Mouse (Mus musculus) splenic B cell, adult 2 months (primary cell): ENCODE results near the gene Zfp362.

Experiments
- DNase-seq: peaks from one replicate; pipeline ENCODE4 v3.0.0-alpha.2; 2011; ENCODE audit warnings: low read depth, low spot score
- H3K27me3 ChIP-seq: 2 replicates; pipeline ENCODE4 v1.6.1; 2012; ENCODE audit warnings: mild to moderate bottlenecking, low read length, moderate library complexity, mixed read lengths; ENCODE audit not compliant: control insufficient read depth, poor library complexity, insufficient read depth, severe bottlenecking
- H3K36me3 ChIP-seq: 2 replicates; pipeline ENCODE4 v1.6.1; 2012; ENCODE audit warnings: mild to moderate bottlenecking, low read length, moderate library complexity, mixed read lengths; ENCODE audit not compliant: control insufficient read depth, poor library complexity, insufficient read depth, severe bottlenecking

The Zfp362 gene

GRCm38 (mm10) chr4:128785921-128786654 lies 19.8 kb downstream of the Zfp362 start:
- peaks cover 19% of the 10 kb centered on the region for H3K36me3 ChIP-seq
- no peaks in the 10 kb centered on the region for H3K27me3 ChIP-seq
- peak; percentile 21 for DNase-seq

GRCm38 (mm10) chr4:128784950-128785631 lies 20.8 kb downstream of the Zfp362 start:
- H3K36me3 ChIP-seq = peaks cover 19% of the 10 kb centered on the region
- no peaks in the 10 kb centered on the region for H3K27me3 ChIP-seq
- DNase-seq = peak; percentile 59

- DNase-seq = no peak
- Histone ChIP-seq H3K36me3 (peaks cover 17% of the 10 kb centered on the region), H3K27me3 (no peaks in the 10 kb centered on the region)
Observed at GRCm38 (mm10) chr4:128782645-128783044, 23.2 kb downstream of the Zfp362 start.

GRCm38 (mm10) chr4:128782037-128782436 lies 23.8 kb downstream of the Zfp362 start:
- H3K36me3 ChIP-seq = peaks cover 13% of the 10 kb centered on the region
- DNase-seq = no peak
- H3K27me3 ChIP-seq = no peaks in the 10 kb centered on the region

- DNase-seq = no peak
- H3K27me3 ChIP-seq = no peaks in the 10 kb centered on the region
- peaks cover 5% of the 10 kb centered on the region for H3K36me3 ChIP-seq
Observed at GRCm38 (mm10) chr4:128777593-128777992, 28.3 kb downstream of the Zfp362 start.

GRCm38 (mm10) chr4:128776568-128777289 lies 29.1 kb downstream of the Zfp362 start:
- Histone ChIP-seq H3K27me3 (no peaks in the 10 kb centered on the region), H3K36me3 (peaks cover 7% of the 10 kb centered on the region)
- DNase-seq = peak; percentile 79

- DNase-seq = peak; percentile 75
- no peaks in the 10 kb centered on the region for H3K27me3 ChIP-seq
- H3K36me3 ChIP-seq = peaks cover 7% of the 10 kb centered on the region
Observed at GRCm38 (mm10) chr4:128774467-128774866, 31.4 kb downstream of the Zfp362 start.

GRCm38 (mm10) chr4:128773820-128774219 lies 32.0 kb downstream of the Zfp362 start:
- Histone ChIP-seq H3K36me3 (peaks cover 7% of the 10 kb centered on the region), H3K27me3 (no peaks in the 10 kb centered on the region)
- no peak for DNase-seq

- peaks cover 7% of the 10 kb centered on the region for H3K36me3 ChIP-seq
- no peaks in the 10 kb centered on the region for H3K27me3 ChIP-seq
- no peak for DNase-seq
Observed at GRCm38 (mm10) chr4:128770698-128771097, 35.1 kb downstream of the Zfp362 start.

- DNase-seq = no peak
- Histone ChIP-seq H3K36me3 (peaks cover 7% of the 10 kb centered on the region), H3K27me3 (no peaks in the 10 kb centered on the region)
Observed at GRCm38 (mm10) chr4:128769569-128770355, 36.1 kb downstream of the Zfp362 start.

- Histone ChIP-seq H3K36me3 (peaks cover 3% of the 10 kb centered on the region), H3K27me3 (no peaks in the 10 kb centered on the region)
- no peak for DNase-seq
Observed at GRCm38 (mm10) chr4:128768120-128768519, 37.7 kb downstream of the Zfp362 start.

- DNase-seq = no peak
- Histone ChIP-seq H3K27me3 (no peaks in the 10 kb centered on the region), H3K36me3 (no peaks in the 10 kb centered on the region)
Observed at GRCm38 (mm10) chr4:128766929-128767328, 38.9 kb downstream of the Zfp362 start.

- DNase-seq = no peak
- no peaks in the 10 kb centered on the region for H3K27me3 ChIP-seq
- H3K36me3 ChIP-seq = no peaks in the 10 kb centered on the region
Observed at GRCm38 (mm10) chr4:128760029-128760428, 45.8 kb downstream of the Zfp362 start.

GRCm38 (mm10) chr4:128759214-128759613 lies 46.6 kb downstream of the Zfp362 start:
- no peaks in the 10 kb centered on the region for H3K36me3 ChIP-seq
- no peak for DNase-seq
- no peaks in the 10 kb centered on the region for H3K27me3 ChIP-seq
